Mouse (Mus musculus) layer of hippocampus, postnatal 10 days (tissue): Measurements from ENCODE around the gene Gabrr3. TPM values are rescaled to one million over a fixed set of nuclear protein-coding genes. Genes with fewer than 3 reads are reported as not detected.

ENCODE experiments used
- DNase-seq, 2 experiments: peaks; one replicate each; pipeline ENCODE4 v3.0.0; 2021; ENCODE audit warnings: low spot score in 2 of 2
- total RNA-seq, 2 experiments: library from RNA; stranded (reverse); gene quantifications; 2 replicates each; pipeline ENCODE4 v1.2.3; 2021

Gabrr3 gene
- total RNA-seq, 2 experiments from 2014 or later = 0.07 TPM; not detected in 1

DNA sequence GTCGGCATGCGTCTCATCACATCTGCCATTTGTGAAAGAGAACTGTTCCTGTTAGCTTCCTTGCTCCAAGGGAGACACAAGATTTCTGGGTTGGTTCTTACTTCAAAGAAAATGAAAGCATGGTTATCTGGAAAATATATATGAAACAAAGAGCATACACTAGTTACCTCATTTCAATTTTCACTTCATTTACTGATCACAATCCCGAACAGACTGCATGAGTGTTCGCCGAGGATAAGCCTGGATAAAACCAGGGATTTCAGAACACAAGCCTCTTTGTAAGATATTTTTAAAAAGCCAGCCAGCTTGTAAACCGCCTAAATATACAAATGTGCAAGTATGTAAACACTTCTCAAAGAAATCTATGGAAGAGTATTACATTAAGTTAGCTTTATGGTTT is 56.8 kb downstream of the Gabrr3 start:
- no peak for DNase-seq

DNA sequence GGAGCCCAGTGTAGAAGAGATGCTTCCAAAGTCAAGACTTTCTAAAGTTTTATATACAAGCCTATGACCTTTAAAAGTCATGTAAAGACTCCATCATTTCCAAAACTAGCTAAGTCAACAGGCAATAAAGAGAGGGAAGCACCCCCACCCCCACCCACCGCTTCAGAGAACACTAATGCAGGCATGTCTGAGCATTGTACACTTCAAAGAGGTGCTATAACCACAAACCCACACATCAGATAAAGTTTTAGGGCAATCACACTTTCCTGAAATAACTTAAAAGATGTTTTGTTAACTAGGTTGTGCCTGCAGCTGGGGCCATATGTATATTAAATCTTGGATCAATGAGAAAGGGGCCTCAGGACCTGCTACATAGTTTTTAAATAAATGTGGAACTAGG is 62.7 kb downstream of the Gabrr3 start:
- no peak for DNase-seq

DNA sequence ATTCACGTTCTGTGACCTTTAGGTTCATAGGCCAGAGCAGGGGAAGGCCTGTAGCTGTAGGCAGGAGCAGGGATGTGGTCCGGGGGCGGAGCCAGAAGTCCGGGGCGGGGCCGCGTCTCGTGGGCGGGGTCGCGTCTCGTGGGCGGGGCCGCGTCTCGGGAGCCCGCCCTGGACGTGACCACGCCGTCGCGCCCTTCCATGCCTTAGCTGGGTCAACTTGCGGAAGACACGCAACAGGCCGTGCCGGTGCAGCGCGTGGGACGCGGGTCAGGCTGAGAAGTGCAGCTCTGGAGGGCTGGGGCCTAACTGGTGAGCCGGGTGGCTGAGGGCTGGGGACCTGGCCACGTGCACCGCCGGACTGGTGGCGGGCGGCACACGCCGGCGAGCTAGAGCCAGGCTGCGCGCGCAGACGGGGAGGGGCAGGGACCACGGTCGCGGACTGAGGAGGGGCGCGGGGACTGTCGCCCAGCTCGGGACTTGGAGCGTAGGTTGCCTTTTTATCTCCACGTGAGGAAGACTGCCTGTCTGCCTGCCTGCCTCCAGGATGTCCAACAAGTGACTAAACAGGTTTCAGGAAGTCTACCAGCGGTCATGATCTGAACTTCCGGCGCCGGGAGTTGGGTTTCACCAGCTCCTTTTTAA is 64.6 kb downstream of the Gabrr3 start, which contains the start of gene Riox2:
Gene Riox2 (plus strand): TSS at position 139 of the 642 bp plus-strand sequence.
- peak; percentile 80 to 84 for DNase-seq

GRCm38 (mm10) chr16:59472546-59472945 is 65.4 kb downstream of the Gabrr3 start:
- DNase-seq = no peak

DNA sequence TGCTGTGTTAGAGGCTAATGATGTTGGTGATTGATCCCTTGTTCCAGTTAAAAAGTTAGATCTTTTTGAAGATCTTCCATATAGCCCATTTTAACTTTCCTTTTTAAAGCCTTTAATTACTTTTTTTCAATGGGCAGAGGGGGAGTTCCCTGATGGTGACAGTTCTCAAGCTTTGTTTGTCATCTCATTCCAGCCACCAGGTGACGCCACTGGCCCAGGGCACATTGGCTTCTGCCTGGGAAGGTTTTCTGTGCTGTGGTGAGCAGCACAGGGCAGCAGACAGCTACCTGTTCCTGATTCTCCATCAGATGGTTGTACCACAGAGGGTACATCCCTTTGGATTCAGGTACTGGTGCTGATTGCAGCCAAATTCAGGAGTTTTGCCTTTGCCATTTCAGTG is 67.7 kb downstream of the Gabrr3 start:
- DNase-seq = peak; percentile 71 to 76

DNA sequence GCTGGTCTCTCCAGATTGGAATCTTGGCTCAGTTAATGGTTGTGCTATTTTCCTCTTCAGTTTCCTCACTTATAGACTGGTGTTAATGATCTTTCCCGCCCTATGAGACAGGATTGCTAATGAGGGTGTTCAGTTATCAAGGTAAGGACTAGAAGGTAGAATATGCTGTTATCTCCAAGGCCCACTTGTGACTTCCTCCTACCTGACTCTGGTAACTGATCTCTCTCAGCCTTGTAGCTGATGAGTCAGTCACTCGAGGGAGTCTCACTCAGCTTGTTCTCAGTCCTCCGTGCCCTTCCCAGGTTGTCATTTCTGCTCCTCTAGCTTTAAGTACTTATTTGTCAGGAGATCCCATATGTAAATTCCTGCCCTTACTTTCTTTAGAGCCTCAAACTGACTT is 70.8 kb downstream of the Gabrr3 start:
- DNase-seq = no peak

GRCm38 (mm10) chr16:59487239-59487638 is 80.1 kb downstream of the Gabrr3 start:
- no peak for DNase-seq

DNA sequence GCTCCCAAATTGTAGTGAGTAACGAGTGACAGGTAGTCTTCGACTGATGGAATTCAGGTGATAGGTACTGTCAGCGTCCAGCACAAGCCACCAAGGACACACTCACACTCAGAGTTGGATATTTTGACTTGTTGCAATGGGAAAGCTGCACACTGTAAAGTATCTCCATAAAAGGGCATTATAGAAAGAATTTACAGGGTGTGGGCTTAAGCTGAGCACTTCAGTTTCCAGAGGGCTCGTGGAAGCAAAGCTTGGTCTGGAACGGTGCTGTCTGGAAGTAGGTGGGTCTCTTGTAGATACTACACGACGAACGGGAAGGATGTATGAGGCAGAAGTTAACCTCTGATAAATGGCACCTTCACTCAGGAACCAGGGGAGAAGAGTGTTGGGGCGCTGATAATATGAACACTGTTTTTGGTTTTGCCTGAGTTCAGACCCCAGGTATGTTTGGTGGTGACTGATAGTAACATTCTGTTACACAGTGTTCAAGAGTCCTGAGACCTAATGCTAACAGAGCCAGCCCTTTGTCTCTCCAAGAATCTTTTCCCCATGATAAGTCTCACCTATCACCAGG is 80.9 kb downstream of the Gabrr3 start:
- no peak for DNase-seq

GRCm38 (mm10) chr16:59493199-59493598 is 86.1 kb downstream of the Gabrr3 start:
- no peak for DNase-seq

GRCm38 (mm10) chr16:59497947-59498346 is 90.8 kb downstream of the Gabrr3 start:
- no peak for DNase-seq

- no peak for DNase-seq
These were observed 92.0 kb downstream of the Gabrr3 start for GRCm38 (mm10) chr16:59499180-59499579.

- DNase-seq = no peak
These were observed 102.7 kb downstream of the Gabrr3 start for GRCm38 (mm10) chr16:59509830-59510229.

Other genes with a start within 250 kb of the Gabrr3 start
- gene Olfr196, start 236.9 kb upstream of the Gabrr3 start, total RNA-seq = not detected
- gene Olfr198, start 203.8 kb upstream of the Gabrr3 start, total RNA-seq = not detected
- gene Olfr199, start 187.6 kb upstream of the Gabrr3 start, total RNA-seq = not detected
- gene Olfr201, start 134.7 kb upstream of the Gabrr3 start, total RNA-seq = not detected
- gene Olfr202, start 120.5 kb upstream of the Gabrr3 start, total RNA-seq = not detected
- gene Olfr203, start 108.5 kb upstream of the Gabrr3 start, total RNA-seq = not detected
- gene Olfr204, start 89.1 kb upstream of the Gabrr3 start, total RNA-seq = under 1 TPM; 0.09 to 0.11 TPM
- gene Olfr205, start 76.2 kb upstream of the Gabrr3 start, total RNA-seq = not detected
- gene Olfr206, start 58.1 kb upstream of the Gabrr3 start, total RNA-seq = not detected
- not detected for gene Olfr209, start 43.3 kb upstream of the Gabrr3 start, total RNA-seq
- 10 to 100 TPM; 10.5 to 12.6 TPM for gene Riox2, start 64.4 kb downstream of the Gabrr3 start, total RNA-seq
- gene Crybg3, start 193.6 kb downstream of the Gabrr3 start, total RNA-seq = 1 to 10 TPM; 4.6 to 4.8 TPM
- gene Arl6, start 232.1 kb downstream of the Gabrr3 start, total RNA-seq = 10 to 100 TPM; 21.9 to 26.4 TPM